Mouse (Mus musculus) layer of hippocampus, postnatal 10 days (tissue): ENCODE results near the gene Lrp8. TPM values are rescaled to one million over a fixed set of nuclear protein-coding genes. Genes with fewer than 3 reads are reported as not detected.

Experiments used
- DNase-seq, 2 experiments: peaks; one replicate each; pipeline ENCODE4 v3.0.0; 2021; ENCODE audit warnings: low spot score in 2 of 2
- total RNA-seq, 2 experiments: library from RNA; stranded (reverse); gene quantifications; 2 replicates each; pipeline ENCODE4 v1.2.3; 2021

The Lrp8 gene
- total RNA-seq, 2 experiments from 2014 or later: 171 TPM

DNA sequence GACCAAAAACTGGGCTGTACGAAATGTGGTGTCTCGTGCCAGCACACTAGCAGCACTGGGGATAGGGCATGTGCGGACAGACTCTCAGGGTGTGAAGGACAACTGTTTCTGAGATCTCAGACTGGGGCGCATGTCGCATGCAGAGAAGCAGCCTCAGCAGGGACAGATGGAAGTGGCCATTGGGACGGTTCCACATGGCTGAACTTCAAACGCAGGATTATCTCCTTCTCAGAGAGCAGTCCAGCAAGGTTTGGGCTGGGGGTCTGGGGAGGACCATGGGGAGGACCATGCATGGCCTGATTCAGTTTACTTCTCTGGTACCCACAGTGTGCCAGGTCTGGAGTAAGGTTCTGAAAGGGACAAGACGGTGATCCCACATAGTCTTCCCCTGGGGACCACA, 41.6 kb downstream of the Lrp8 start:
- DNase-seq: no peak

DNA sequence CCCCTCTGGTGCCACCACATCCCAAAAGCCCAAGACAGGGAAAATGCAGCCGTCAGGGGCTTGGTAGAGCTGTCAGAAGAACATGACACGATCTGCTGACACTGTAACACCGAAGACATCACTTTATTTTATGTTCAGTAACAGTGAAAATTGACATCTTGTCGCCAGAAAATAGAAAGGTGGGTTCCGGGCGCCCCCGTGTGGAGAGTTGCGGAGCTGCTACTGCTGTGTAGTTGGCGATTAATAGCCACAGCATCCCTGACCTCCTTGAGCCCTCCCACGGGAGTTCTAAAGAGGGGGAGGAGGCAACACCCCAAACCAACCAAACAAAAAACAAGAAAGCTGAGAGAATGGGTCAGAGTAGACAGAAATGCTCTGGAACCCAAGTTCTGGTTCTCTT, 42.9 kb downstream of the Lrp8 start:
- peak; percentile 91 to 93 for DNase-seq

DNA sequence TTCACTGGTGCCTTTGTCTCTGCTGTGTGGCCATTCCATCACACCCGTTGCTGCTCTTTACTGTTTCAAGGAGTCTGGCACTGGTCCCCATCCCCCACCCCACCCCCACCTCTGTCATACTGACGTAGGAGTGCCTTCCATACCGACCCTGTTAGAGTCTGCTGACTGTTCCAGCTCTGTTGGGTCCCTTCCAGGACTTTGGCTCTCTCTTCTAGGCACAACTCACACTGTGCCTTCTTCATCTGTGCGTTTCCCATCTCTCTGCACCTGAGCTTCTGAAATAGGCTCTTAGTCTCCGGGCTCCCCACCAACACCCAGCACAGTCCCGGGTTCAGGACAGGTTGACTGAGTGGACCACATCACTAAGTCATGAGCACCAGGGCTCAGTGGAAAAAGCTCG, 44.7 kb downstream of the Lrp8 start:
- no peak for DNase-seq

DNA sequence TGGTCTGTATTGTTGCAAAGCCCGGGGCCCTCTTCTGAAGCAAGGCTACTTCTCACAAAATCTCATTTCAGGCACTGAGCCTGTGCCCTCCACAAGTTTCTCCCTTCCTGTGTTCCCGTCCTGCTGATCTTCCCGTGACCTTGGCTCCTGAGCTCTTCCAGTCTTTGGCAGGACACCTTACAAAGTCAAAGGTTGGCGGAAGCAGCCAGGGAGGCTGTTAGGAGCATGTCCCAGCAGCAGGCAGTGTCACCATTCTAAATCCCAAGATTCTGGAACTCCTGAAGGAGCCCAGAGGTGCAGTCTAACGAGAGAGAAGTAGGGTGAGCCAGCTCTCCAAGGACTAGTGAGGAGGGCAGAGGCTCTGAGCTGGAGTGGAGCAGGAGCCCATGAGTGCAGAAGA, 46.5 kb downstream of the Lrp8 start:
- DNase-seq: no peak

DNA sequence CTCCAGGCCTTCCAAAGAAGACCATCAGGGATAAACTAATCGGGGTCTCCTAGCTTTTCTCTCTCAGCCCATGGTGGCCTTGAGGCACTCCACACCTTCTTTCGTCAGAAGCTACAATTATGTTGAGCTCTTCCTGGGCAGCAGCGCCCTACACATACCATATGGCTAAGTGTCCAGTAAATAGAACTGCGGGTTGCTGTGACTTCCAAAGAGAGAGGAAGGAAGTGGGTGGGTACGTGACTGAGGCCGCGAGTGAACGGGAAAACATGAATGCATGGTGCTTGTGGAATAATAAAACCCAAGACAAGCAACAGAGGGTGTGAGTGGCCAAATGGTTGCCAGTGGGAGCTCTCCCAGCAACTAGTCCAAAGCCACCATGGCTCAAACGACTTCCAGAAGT, 47.6 kb downstream of the Lrp8 start:
- no peak for DNase-seq

DNA sequence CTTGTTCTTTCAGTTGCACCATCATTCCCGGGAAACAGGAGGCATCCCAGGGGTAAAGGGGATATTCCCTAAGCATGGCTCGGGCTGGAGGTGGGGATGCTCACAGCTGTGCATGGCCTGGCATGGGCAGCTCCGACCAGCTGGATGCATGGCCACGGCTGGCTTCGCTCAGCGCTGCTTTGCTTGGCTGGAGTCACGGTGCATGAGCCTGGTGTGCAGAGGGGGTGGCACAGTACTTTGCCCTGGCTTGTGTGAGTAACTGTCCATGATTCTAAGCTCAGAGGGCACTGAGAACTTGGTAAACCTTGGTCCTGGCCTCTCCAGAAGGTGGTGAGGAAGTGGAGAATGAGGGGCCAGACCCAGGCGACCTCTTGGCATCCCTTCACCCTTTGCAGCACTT, 48.0 kb downstream of the Lrp8 start:
- DNase-seq: no peak

DNA sequence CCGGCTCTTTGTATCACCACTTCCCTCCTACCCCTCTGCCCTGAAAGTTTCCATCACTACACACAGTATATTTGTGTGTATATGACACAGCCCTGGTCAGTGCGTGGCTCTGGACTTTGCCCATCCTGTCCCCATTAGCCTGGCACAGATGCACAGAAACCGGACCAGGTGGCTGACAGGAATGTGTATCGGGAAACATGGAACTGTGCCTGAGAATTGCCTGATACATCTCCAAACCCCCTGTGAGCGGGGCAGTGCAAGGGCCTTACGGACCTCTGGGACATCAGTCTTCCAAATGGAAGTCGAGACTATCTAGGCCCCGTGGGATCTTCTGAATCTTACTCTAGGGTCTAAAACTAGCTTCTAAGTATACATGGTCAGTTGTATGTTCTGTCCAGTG, 51.3 kb downstream of the Lrp8 start:
- DNase-seq: no peak

DNA sequence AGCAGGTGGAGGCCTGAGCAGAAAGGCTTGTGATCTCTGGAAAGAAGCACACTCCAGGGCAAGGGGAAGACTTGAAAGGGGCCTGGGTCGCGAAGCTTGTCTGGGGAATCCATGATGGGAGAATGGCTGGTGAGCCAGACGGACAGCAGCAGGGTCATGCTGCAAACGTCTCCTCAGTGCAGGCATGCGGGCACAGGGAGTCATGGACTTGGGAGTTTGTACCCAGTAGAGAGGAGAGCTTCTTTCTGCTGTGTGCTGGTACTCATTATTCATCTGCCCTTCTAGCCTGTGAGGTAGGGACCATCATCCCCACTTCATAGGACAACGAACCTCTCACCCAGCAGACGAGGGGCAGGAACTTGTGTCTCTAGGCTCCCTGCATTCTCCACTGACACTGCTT, 51.8 kb downstream of the Lrp8 start:
- DNase-seq: no peak

DNA sequence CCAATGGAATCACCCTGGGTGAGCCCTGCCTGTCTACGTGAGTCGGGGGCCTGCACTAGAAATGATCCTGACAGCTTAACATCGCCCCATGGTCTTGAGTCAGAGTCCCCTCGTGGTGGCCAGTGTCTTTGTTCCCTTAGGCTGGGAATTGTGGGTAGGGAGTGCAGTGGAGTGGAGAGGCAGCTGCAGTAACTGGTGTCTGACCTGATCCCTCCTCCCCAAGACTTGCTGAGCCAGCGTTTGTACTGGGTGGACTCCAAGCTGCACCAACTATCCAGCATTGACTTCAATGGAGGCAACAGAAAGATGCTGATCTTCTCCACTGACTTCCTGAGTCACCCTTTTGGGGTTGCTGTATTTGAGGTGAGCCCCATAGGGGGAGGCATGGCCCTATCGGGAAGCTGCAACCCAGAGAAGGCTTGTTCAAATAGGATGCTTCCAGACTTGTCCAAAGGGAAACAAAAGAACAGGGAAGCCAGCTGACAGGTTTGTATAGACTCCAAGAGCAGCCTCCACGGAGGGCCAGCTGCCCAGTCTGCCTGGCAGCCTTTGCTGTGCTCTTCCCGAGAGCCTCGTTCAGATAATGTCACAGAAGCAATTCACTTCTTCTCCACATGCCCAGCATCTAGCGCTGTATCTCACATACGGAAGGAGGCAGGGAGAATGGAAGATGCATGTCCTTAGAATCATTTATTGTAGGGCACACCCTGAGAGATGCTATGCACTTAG, 55.1 kb downstream of the Lrp8 start:
- peak in 1 of 2 experiments; percentile 47 for DNase-seq

DNA sequence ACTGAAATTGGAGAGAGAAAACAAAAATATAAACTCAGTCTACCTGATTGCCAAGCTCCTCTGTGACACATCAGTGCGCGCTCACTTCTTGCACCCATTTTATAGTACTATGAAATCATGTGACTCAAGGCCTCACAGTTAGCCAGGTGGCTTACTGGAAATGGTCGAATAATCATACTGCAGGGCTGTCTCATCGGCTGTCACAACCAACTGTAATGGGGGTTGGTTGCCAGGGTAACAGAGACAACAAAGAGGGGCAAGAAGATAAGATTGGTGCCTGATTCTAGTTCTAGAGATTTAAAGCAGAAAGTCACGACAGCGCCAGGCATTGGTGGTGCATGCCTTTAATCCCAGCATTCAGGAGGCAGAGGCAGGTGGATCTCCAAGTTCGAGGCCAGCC, 56.9 kb downstream of the Lrp8 start:
- no peak for DNase-seq

DNA sequence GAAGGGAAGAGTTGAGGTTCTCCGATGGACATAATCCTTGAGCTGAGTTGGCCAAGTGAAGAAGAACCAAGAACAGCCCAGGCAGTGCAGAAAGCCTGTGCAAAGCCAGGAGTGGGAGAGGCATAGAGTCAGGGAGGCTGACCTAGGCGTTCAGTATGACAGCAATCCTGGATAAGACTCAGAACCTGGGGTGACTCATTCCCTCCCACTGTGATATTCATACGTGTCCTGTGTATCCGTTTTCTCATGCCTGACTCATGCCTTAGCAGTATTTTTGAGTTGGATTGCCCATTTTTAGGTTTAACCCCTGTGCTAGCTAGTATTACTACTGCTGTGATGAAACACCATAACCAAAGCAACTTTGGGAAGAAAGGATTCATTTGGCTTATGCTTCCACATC, 62.8 kb downstream of the Lrp8 start:
- DNase-seq: no peak

DNA sequence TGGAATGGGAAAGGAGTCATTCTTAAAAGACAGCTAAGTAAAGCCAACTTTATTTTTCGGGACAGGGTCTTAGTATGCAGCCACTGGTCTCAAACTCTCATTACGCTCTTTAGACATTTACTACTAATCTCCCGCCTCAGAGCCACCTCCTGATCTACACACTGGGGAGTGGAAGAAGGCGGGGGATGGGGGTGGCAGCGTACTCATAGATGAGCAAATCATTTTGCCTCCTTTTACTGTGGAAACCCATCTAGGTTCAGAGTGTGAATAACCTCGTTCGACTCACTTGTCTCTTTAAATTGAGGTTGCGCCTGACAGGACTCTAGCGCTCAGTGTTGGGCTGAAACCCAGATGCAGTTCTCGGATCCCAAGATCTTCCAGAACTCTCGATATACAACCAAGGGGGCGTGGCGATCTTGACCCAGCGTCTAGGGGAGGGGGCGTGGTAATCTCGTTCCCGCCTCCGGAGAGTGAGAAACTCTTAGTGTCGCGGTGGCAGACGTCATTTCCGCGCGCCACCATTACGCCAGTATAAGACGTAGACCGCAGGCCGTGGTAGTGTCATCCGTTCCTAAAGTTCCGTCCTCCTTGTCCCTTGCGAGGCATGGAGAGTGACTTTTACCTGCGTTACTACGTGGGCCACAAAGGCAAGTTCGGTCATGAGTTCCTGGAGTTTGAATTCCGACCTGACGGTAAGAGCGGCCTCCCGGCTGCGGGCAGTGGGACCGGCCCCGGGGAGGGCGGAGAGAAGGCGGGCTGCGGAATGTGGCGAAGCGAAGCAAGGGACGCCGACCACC, 77.4 kb downstream of the Lrp8 start, which contains the start of gene Magoh:
Magoh (plus strand) TSS at position 502 of the 797 bp plus-strand sequence.
- DNase-seq: peak; percentile 96 to 97

DNA sequence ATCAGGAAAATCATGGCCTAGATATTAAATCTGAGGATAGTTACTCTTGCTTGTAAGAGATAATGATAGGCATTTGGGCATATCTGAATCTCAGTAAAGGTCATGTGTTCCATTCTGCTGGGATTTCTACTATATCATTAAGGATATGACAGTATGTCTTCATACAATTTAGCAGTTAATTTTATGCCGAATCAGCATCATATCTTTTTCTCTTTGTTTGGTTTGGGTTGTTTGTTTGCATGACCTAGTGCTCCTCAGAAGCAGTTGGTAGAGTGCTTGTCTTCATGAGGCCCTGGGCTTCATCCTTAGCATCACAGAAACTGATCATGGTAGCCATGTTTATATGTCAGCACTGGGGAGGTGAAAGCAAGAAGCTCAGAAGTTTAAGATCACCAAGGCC, 79.6 kb downstream of the Lrp8 start:
- no peak for DNase-seq

DNA sequence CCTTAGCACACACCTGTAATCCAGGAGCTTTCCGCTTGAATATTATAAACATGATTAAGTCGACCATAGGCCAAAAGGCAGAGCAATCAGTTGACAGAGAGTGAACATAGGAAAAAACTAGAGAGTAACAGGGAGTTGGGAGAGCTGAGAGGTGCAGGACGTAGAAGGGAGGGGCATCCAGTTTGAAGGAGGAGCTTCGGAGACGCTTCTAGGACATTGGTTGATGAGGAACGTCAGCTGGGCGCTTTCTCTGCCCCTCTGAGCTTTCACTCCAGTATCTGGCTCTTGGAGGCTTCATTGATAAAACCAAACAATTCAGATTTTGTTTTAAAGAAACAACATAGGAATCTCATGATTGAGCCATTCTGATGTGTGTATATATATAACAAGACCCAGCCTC, 84.3 kb downstream of the Lrp8 start:
- no peak for DNase-seq

DNA sequence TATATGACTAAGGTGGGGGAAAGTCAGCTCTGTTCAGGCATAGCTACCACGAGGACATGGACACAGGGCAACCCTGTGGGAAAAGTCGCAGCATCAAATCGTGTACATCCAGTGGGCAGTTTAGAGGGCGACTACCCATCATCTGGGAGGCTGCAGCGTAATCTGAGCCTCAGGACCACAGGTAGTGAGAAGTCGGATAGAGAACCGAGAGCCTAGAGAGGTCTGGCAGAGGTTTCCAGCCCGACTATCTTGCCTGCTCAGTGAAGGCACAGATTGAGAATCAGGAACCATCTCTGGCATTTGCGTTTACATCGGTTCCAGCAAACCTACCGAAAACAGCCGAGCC, 87.3 kb downstream of the Lrp8 start:
- no peak for DNase-seq

DNA sequence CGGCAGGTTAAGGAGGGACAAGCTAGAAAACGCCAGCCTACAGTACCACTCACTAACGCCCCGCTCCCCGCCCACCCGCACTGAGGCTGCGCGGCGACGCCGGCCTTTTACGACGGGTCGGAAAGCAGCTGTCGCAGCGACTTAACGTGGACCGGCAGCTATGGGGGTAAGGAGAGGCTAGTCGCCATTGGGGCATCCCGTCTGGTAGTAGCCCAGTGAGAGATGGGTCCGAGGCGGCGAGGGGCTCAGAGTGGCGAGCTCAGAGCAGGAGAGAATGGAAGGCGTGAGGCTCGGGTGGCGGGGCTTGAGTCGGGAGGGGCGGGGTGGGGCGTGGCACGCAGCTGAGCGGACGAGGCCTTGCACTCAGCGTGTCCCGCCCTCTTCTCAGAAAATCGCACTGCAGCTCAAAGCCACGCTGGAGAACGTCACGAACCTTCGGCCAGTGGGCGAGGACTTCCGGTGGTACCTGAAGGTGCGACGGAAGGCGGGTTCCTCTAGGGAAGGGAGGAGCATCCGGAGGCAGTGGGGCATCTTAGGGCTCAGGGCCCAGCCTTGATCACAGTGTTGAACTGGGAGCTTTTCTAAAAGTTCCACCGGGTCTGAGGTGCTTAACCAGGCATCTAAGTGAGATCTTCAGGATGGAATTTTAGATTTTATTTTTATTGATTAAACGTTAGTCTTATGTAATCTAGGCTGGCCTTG, 87.8 kb downstream of the Lrp8 start, which contains the start of gene 0610037L13Rik:
0610037L13Rik (plus strand) TSS at position 83 of the 702 bp plus-strand sequence.
- peak; percentile 89 to 93 for DNase-seq

DNA sequence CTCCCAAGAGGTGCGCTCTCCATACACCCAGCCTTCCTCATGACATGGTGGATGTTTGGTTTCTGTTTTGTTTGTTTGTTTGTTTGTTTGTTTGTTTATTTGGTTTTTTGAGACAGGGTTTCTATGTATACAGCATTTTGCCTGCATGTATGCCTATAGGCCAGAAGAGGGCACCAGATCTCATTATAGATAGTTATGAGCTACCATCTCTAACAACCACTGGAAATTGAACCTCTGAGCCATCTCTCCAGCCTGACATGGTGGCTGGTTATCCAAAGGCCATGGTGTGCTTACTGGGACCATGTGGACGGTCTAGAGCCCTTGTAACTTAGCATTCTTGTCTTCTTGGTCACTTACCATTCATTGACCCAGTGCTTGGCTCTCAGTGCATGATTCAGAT, 90.6 kb downstream of the Lrp8 start:
- no peak for DNase-seq

DNA sequence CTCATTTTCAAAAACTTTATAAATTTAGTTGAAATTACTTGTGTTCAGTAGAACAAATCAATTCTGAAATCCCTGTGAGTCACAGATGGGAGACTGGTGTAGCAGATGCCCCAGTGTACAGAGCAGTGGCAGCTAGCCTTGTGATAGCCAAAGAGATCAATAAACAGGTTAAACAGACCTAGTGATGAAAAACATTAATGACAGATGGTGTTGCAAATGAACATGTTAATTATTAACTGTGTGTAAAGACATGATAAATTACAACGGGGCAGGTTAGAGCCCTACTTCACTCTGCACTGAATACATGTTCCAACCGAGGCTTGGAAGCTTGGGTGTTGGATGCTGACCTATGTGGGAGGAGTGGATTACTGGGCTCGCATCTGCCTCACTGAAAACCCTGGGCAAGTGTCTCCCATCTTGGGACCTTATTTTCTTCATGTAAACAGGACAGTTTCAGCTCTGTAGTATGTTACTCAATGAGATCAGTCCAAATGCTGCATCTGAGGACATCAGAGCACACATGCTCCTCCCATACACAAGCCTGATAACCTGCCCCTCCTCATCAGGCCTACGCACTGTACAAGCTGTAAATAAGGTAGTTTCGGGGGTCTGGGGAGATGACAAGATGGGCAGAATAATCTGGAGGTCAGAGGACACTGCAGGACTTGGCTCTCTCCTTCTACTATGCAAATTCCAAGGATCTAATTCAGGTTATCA, 97.3 kb downstream of the Lrp8 start:
- DNase-seq: no peak

DNA sequence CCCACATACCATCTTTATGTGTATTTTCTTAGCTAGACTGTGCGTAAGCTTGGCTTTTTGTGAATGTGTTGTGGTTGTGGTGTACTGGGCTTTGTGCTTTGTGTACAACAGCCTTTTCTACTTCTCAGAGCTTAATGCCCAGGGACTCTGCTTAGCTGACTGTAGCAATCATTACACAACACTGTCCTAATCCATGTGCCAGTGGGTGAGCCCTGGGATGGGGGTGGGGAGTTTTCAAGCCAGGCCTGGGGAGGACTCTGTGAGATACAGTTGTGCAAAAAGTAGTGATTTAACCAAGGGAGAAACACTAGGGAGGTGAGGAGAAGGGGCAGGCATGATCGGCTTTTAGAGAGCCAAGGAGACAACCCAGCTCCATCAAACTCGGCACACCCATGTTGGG, 98.1 kb downstream of the Lrp8 start:
- no peak for DNase-seq

DNA sequence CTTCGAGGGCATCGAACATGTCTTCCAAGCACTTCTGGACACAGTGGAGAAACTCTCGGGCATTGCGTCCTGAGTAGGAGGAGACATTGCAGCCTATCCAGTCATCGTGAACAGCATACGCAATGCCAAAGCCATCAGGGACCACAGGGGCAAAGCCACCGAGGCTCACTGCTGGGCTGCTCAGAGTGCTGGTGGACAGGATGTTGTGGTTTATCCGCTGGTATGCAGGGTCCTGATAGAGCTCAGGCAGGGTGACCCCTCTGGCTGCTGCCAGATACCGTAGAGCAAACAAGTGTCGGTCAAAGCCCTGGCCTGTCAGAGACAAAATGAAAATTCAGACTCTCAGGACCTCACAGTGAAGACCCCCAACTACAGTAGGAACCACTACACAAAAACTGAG, 102.2 kb downstream of the Lrp8 start:
- no peak for DNase-seq

DNA sequence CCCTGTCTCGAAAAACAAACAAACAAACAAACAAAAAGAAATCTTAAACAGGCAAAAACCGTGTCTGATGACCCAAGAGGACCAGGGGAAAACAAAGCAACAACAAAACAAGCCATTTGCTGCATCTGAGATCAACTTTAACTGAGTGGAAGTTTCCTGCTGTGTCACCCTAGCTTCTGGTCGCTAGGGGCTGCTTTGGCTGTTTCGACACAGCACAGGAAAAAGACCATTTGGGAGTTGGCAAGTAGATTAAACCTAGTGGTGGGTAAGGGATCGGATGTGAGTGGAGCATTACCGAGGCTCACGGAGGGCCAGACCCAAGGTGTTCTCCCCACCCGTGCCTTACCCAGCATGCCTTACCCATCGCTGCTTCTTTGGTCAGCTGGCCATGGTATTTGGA, 104.5 kb downstream of the Lrp8 start:
- DNase-seq: no peak

DNA sequence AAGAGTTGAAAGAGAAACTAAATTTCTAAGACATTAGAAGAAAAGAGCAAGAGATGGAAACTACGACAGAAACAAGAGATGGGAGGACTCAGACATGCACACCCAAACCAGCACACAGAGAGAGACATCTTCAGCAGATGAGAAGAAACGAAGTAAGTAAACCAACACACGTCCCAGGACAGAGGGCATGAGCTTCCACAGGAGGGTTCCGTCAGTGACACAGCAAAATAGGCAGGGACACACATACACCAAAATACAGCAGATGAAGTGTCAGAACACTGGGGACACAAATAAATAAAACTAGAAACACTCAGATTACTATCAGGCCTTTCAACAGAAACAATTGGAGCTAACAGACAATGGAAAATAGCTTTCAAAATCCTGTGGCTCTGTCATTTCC, 108.0 kb downstream of the Lrp8 start:
- no peak for DNase-seq
